Mouse (Mus musculus) lung, postnatal 10 days (tissue): ENCODE results near the gene Ttn.

Source experiments
- DNase-seq: peaks from one replicate; pipeline ENCODE4 v3.0.0; 2021

Ttn gene

GRCm38 (mm10) chr2:76962045-76962432, 20.3 kb downstream of the Ttn start:
- DNase-seq: no peak

GRCm38 (mm10) chr2:76961420-76962044, 20.8 kb downstream of the Ttn start:
- no peak for DNase-seq

GRCm38 (mm10) chr2:76949774-76950173, 32.6 kb downstream of the Ttn start:
- DNase-seq: no peak

DNA sequence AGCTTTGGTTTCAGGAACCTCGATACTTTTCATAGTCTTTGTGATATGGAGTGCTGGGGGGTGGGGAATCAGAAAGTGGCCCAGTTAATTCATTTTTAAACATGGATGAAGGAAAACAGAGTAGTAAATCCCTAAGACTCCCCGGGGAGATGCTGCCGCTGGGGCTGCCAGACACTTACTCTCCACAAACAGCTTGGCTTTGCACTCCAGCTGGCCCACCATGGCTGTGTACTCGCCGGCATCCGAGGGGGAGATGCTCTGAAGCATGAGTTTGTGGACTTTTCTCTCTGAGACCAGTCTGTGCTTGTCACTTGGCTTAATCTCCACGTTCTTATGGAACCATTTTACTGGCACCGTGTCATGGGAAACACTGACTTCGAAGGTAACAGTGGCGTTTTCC, 43.8 kb downstream of the Ttn start:
- DNase-seq: no peak

DNA sequence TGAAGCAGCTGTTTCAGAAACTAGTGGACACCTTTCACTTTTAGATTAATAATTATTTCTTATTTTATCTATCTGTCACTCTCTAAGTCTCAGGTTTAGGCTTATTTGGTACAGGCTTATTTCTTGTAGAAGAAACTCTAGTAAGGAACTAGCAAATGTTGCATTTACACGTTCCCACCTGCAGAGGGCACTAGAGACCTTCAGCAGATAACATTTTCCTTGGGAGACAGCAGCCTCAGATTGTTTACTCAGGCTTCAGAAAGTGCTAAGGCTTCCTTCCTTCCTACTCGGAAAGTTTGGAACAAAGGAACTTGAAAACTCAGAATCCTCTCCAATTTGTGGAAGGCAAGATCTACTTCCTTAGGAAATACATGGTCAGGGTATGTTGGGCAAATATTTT, 52.6 kb downstream of the Ttn start:
- peak; percentile 80 for DNase-seq

- no peak for DNase-seq
Observed at GRCm38 (mm10) chr2:76928816-76929215, 53.5 kb downstream of the Ttn start.

DNA sequence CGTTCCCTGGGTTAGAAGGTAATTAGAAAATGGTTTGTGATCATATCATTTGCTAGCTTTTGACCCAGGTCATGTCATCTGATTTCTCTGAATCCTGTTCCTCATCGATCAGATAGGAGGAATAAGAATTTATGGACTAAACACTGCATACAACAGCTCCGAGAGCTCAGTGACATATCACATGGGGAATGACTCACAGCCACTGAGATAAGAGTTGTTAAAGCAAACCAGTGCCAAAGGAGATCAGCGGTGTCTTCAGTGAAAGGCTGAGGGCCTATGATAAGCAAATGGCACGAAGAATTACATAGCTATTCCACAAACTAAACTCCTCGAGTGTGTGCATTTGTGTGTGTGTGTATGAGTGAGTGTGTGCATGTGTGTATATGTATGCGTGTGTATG, 54.0 kb downstream of the Ttn start:
- no peak for DNase-seq

DNA sequence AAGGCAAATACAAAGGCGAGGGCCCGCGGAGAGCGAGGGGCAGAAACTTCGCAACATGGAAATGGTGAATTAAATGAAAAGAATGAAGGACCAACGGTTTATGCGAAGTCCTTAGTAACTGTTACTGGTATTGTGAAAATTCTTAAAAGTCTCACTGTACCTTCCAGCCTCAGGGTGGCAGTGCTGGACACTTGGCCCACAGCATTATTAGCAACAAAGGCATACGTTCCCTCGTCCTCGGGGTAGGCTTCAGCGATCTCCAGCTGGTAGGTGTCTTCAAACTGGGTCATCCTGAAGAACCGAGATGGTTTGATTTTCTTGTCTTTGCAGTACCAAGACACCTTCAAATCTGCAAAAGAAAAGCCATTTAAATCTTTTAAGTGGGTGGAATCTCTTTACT, 55.4 kb downstream of the Ttn start:
- DNase-seq: no peak

DNA sequence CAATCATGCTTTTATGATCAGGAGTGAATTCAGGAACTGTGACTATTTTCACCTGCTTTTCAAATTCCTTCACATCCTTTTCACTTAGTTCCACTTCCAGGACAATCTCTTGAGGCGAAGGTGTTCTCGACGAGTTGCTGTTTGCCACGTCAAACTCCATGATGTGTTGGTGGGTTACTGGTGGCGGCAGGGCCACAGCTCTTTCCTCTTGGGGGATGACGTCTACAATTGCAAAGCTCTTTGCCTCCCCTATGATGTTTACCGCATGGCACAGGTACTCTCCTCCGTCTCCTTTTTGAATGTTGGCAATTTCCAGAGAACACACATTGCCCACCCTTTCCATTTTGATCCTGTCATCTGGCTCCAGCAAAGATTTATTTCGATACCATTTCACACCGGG, 67.4 kb downstream of the Ttn start:
- DNase-seq: no peak

DNA sequence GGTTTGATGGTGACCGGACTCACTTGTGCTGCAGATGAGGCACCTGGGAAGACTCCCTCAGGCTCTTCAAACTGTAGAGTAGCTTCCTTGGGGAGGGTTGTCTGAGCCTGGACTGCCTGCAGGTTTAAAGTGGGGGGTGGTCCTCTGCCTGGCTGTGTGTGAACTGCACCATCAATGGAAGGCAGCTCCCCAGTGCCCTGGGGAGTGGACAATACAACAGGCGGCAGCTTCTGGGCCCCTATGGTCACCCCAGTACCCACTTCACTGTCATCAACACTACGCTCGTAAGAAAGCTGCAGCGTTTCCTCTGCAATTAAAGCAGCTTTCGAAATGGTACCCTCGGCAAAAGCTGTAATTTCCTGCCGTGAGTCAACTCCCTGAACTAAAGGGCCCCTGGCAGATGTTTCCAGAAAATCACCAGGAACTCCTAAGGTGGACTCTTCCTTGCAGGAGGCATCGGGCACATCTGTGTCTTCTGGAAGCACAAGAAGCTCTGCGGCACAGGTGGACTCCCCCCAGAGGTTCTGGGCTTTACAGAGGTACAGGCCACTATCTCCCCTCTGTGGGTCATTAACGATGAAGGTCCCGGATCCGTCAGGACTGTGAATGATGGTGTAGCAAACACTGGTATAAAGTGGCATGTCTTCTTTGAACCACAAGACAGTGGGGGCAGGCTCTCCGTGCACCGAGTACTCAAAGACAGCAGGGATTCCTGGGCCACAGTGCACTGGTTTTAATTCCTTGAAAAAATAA, 73.5 kb downstream of the Ttn start:
- no peak for DNase-seq

DNA sequence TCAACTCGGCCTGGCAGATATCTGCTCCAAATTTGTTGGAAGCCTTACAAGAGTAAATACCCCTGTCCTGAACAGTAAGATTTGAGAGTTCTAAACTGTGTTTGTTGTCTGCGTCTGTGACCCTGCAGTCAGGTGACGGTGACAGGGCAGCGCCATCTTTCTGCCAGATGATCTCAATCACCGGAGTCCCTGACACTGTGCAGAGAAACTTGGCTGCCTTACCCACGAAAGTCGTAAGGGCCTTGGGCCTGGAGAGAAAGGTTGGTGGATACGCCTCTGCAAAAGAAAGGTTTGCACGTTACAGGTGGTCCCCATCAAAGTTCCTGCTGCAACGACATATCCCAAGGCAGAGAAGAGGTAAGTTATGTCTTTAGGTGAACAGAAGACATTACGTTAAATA, 79.0 kb downstream of the Ttn start:
- no peak for DNase-seq

GRCm38 (mm10) chr2:76901476-76902086, 80.8 kb downstream of the Ttn start:
- no peak for DNase-seq

- DNase-seq: no peak
Observed at GRCm38 (mm10) chr2:76899886-76900285, 82.5 kb downstream of the Ttn start.

DNA sequence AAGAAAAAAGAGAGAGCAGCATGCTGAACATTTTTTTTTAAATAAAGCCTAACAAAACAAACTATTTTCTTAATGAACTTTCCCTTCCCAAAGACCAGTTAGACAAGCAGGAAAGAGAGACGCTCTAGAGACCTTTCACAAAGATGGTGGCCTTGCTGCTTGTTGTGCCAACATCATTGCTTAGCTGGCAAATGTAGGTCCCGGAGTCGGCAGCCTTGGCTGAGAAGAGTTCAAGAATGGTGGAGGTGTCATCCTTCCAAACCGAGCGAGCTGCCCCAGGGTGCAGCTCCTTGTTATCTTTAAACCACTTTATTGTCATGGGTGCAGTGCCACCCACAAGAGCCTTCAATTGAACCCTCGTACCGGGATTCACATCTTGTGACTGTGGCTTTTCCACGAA, 85.4 kb downstream of the Ttn start:
- DNase-seq: no peak

GRCm38 (mm10) chr2:76895327-76895726, 87.0 kb downstream of the Ttn start:
- DNase-seq: no peak

GRCm38 (mm10) chr2:76888721-76889120, 93.6 kb downstream of the Ttn start:
- DNase-seq: no peak

DNA sequence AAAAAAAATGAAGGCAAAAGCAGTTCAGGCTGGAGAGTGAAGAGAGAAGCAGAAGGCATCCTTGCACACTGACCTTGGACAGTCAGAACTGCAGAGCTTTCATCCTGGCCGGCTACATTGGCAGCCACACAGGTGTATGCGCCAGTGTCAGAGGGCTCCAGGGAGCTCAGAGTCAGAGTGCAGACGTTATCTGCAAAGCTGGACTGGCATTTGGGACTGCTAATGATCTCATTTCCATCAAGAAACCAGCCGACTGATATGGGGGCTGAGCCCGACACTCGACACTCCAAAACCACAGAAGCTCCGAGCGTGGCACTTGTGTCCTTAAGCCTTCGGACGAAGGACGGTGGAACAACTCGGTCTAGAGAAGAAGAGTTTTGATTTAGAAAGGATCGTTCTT, 96.5 kb downstream of the Ttn start:
- no peak for DNase-seq

GRCm38 (mm10) chr2:76881406-76881805, 100.9 kb downstream of the Ttn start:
- no peak for DNase-seq

DNA sequence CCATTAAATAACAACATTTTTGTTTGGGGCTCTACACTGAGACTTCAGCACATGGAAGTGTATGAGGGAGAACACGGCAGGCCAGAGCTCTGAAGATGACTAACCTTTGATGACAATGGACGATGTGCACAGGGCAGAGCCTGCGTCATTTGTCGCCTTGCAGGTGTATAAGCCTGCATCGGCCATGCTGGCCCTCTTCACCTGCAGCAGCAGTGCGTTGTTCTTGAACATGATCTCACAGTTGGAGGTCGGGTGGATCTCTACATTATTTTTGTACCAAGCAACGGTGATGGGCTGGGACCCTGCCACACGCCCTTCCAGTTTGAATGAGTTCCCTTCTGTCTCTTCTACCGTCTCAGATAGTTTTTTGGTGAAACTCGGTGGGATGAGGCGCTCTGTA, 106.8 kb downstream of the Ttn start:
- DNase-seq: no peak

- DNase-seq: peak; percentile 28
Observed at GRCm38 (mm10) chr2:76866928-76867327, 115.4 kb downstream of the Ttn start.

DNA sequence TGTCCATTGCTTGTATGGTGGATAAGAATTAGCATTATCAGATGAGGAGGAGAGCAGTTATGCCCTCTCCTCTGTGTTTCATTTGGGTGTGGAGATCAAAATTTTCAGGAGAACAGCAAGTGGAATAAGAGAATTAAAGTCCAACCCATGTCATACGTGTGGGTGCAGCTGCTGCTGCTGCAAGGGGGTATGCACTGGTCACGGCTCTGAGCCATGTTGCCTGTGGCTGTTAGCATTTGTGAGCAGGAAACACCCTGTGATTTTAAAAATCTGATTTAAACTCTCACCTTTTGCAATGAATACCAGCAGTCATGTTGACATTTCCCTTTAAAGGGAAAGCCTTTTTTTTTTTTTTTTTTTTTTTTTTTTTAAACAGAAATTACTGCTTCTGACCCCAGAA, 116.8 kb downstream of the Ttn start:
- DNase-seq: no peak

- no peak for DNase-seq
Observed at GRCm38 (mm10) chr2:76861327-76861726, 121.0 kb downstream of the Ttn start.

GRCm38 (mm10) chr2:76850066-76850465, 132.3 kb downstream of the Ttn start:
- DNase-seq: no peak

GRCm38 (mm10) chr2:76843162-76843561, 139.2 kb downstream of the Ttn start:
- DNase-seq: no peak

DNA sequence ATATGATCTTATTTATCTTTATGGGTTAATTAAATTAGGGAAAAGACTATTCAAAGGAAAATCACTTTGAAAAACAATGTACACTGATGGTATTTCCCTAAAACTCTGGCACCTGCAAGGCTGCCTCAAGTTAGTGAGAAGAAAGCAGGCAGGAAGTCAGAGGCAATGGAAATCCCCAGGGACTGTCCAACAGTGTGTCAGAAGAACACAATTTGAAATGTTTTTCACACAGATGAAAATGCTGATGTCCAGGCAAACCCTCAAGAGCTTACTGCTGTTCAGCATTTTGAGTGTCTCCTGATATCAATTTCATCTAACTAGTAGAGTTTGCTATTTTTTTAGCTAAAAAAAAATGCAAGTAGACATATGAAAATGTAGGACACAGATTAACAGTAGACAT, 161.9 kb downstream of the Ttn start:
- DNase-seq: no peak
